27 mouse cellular contexts compared by ENCODE assay signal in genomic region chr5:31024641-31025040, GRCm38 (mm10). TPM values are rescaled to one million over a fixed set of nuclear protein-coding genes. Genes with fewer than 3 reads are reported as not detected.
"Had no signal": no experiment of that assay in that cellular context is flagged by ENCODE, and none has a peak within 500 bp of the region (broad histone marks: within the 10 kb centered on the region; RNA-seq: fewer than 3 reads in every experiment).

No protein-coding gene starts in this region.

- H3K9me3 ChIP-seq: heart, embryonic 10.5 days; heart, embryonic 12.5 days; hindbrain, embryonic 10.5 days; hindbrain, embryonic 12.5 days; intestine, embryonic 15.5 days; limb, embryonic 10.5 days; limb, embryonic 12.5 days; liver, embryonic 12.5 days had no signal

- H3K27ac ChIP-seq: gastrocnemius, adult 2 months; heart, embryonic 10.5 days; hindbrain, embryonic 10.5 days; hindbrain, embryonic 12.5 days; hindbrain, embryonic 14.5 days; intestine, embryonic 15.5 days; kidney, postnatal 0 days; layer of hippocampus, adult 2 months; left cerebral cortex, adult 2 months; limb, embryonic 10.5 days; limb, embryonic 12.5 days; liver, embryonic 12.5 days; liver, embryonic 14.5 days had no signal

- H3K36me3 ChIP-seq: heart, embryonic 10.5 days; heart, embryonic 12.5 days; hindbrain, embryonic 10.5 days; hindbrain, embryonic 12.5 days; intestine, embryonic 15.5 days; limb, embryonic 10.5 days; limb, embryonic 12.5 days; liver, embryonic 12.5 days had no signal

- H3K4me2 ChIP-seq: heart, embryonic 12.5 days; hindbrain, embryonic 12.5 days; hindbrain, embryonic 14.5 days; intestine, embryonic 15.5 days; limb, embryonic 12.5 days; liver, embryonic 12.5 days had no signal

- DNase-seq: gastrocnemius, adult 2 months; gastrocnemius, postnatal 10 days; gastrocnemius, postnatal 25 days; heart, postnatal 4 days; kidney, adult 18-20 months; kidney, adult 8-10 months; kidney, postnatal 14 days; kidney, postnatal 36 days; liver had no signal

- H3K4me1 ChIP-seq: heart, embryonic 10.5 days; intestine, embryonic 15.5 days; limb, embryonic 10.5 days; liver, embryonic 12.5 days had no signal

- ATAC-seq: hindbrain, embryonic 16.5 days; inflammation-experienced regulatory T-cells, adult 6 months; intestine, embryonic 15.5 days; intestine, postnatal 0 days; liver, embryonic 12.5 days had no signal

- H3K9ac ChIP-seq: heart, embryonic 12.5 days; hindbrain, embryonic 12.5 days; hindbrain, embryonic 14.5 days; intestine, embryonic 15.5 days; limb, embryonic 12.5 days; liver, embryonic 12.5 days; liver, embryonic 14.5 days had no signal

- H3K27me3 ChIP-seq: heart, embryonic 12.5 days; hindbrain, embryonic 12.5 days; intestine, embryonic 15.5 days; limb, embryonic 12.5 days; liver, embryonic 12.5 days had no signal

- H3K4me3 ChIP-seq: gastrocnemius, adult 2 months; heart, embryonic 10.5 days; heart, embryonic 12.5 days; hindbrain, embryonic 10.5 days; hindbrain, embryonic 12.5 days; intestine, embryonic 15.5 days; layer of hippocampus, adult 2 months; left cerebral cortex, adult 2 months; limb, embryonic 10.5 days; limb, embryonic 12.5 days; liver, embryonic 12.5 days had no signal

RNA-seq across cellular contexts. Expression of gene Tcf23, which starts 56.2 kb away (rescaled TPM):
- total RNA-seq: granulocyte monocyte progenitor cell, adult 5-6 weeks; layer of hippocampus, postnatal 10 days had no signal
- polyA plus RNA-seq: hindbrain, embryonic 10.5 days; hindbrain, embryonic 12.5 days; hindbrain, embryonic 16.5 days; inflammation-experienced regulatory T-cells, adult 6 months; limb, embryonic 10.5 days; limb, embryonic 12.5 days had no signal
